Mouse (Mus musculus) c-Kit-negative CD71-positive TER-119-positive erythroid progenitor cells, embryonic 14.5 days (primary cell): ENCODE results near the gene Hba-a2.
A peak's percentile ranks its signal among the peaks of the same experiment; 100 is the strongest.
"Not testable (repeated sequence)": the region's sequence is repeated elsewhere in the genome, so short reads cannot be mapped to it uniquely, and the experiment has no call there.

Experiments
- DNase-seq: peaks from one replicate; pipeline ENCODE4 v3.0.0-alpha.2; 2013; ENCODE audit warnings: low read depth, low spot score

Gene Hba-a2

GRCm38 (mm10) chr11:32296203-32296602 is at the start of gene Hba-a2:
Gene Hba-a2, plus strand, starts transcription at chr11:32296489.
- DNase-seq = not testable (repeated sequence)

- no peak for DNase-seq
These were observed 49.2 kb upstream of the Hba-a2 start for GRCm38 (mm10) chr11:32247068-32247467.

GRCm38 (mm10) chr11:32248350-32248749 is 47.9 kb upstream of the Hba-a2 start:
- DNase-seq = no peak

GRCm38 (mm10) chr11:32250880-32251763 is 45.2 kb upstream of the Hba-a2 start:
- peak; percentile 96 for DNase-seq

- DNase-seq = no peak
These were observed 43.2 kb upstream of the Hba-a2 start for GRCm38 (mm10) chr11:32253121-32253520.

- peak; percentile 85 for DNase-seq
These were observed 40.1 kb upstream of the Hba-a2 start for GRCm38 (mm10) chr11:32256146-32256545.

- no peak for DNase-seq
These were observed 39.7 kb upstream of the Hba-a2 start for GRCm38 (mm10) chr11:32256566-32256965.

GRCm38 (mm10) chr11:32262674-32263415 is 33.4 kb upstream of the Hba-a2 start:
- no peak for DNase-seq

GRCm38 (mm10) chr11:32265117-32265738 is 31.1 kb upstream of the Hba-a2 start:
- DNase-seq = peak; percentile 79

- no peak for DNase-seq
These were observed 30.1 kb upstream of the Hba-a2 start for GRCm38 (mm10) chr11:32266194-32266593.

GRCm38 (mm10) chr11:32266776-32267175 is 29.5 kb upstream of the Hba-a2 start:
- no peak for DNase-seq

GRCm38 (mm10) chr11:32267188-32267884 is 29.0 kb upstream of the Hba-a2 start, which contains the start of gene Nprl3:
Gene Nprl3, minus strand, starts transcription at chr11:32267707.
- DNase-seq = peak; percentile 86

- DNase-seq = no peak
These were observed 28.3 kb upstream of the Hba-a2 start for GRCm38 (mm10) chr11:32267964-32268363.

- DNase-seq = peak; percentile 82
These were observed 27.3 kb upstream of the Hba-a2 start for GRCm38 (mm10) chr11:32268952-32269351.

- DNase-seq = no peak
These were observed 25.1 kb upstream of the Hba-a2 start for GRCm38 (mm10) chr11:32271178-32271577.

GRCm38 (mm10) chr11:32276347-32276746 is 19.9 kb upstream of the Hba-a2 start, which contains the start of gene Hba-x:
Gene Hba-x, plus strand, starts transcription at chr11:32276400.
- no peak for DNase-seq

- no peak for DNase-seq
These were observed 18.4 kb upstream of the Hba-a2 start for GRCm38 (mm10) chr11:32277736-32278457.

GRCm38 (mm10) chr11:32278458-32278957 is 17.8 kb upstream of the Hba-a2 start:
- DNase-seq = no peak

- no peak for DNase-seq
These were observed 15.6 kb upstream of the Hba-a2 start for GRCm38 (mm10) chr11:32280646-32281045.

GRCm38 (mm10) chr11:32281416-32282144 is 14.7 kb upstream of the Hba-a2 start:
- DNase-seq = no peak
